Mouse (Mus musculus) retina, postnatal 7 days (tissue): Measurements from ENCODE around the gene Drg1.

Source experiments
- DNase-seq: peaks from one replicate; pipeline ENCODE4 v3.0.0-alpha.2; 2012; ENCODE audit warnings: low read depth, low spot score

Drg1 gene

GRCm38 (mm10) chr11:3266079-3266685, at the start of gene Drg1:
TSS of gene Drg1 (minus strand) at chr11:3266415.
- DNase-seq: peak; percentile 96

DNA sequence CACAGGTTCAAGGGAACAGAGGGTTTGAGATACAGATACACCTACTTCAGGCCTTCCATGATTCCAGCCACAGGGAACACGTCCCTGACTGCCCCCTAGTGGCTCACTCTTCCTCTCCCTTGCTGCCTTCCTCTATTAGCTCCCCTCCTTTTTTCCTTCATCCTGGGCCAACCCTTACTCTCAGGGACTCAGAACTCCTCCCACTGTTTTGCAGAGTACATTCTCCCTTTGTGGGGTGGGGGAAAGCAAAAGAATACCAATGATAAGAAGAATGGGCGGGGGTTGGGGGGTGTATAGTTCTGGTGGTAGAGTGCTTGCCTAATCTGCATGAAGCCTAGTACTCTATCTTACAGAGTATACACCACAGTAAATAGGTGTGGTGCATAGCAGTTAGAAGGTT, 47.9 kb upstream of the Drg1 start:
- DNase-seq: peak; percentile 56

- no peak for DNase-seq
Measured at GRCm38 (mm10) chr11:3313294-3313693, 47.1 kb upstream of the Drg1 start.

- no peak for DNase-seq
Measured at GRCm38 (mm10) chr11:3311586-3312347, 45.6 kb upstream of the Drg1 start.

GRCm38 (mm10) chr11:3310789-3311585, 44.8 kb upstream of the Drg1 start:
- no peak for DNase-seq

GRCm38 (mm10) chr11:3309884-3310283, 43.7 kb upstream of the Drg1 start:
- DNase-seq: no peak

DNA sequence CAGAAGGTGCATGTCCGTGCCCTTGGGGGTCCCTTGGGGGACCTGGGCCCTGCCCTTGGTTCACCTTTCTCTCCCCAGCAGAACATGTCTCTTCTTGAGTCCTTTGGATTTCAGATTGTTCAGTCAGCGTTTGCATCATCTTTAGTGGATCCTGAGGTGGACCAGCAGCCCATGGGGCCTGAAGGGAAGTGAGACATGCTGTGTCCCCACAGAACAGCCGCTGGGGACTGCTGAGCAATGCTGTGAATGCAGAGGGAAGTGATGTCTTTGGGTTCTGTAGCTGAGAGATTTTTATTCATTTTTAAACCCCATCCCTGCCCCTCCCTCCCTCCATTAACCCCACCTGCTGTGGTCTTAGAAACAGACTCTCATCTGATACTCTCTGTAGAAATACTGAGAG, 41.7 kb upstream of the Drg1 start:
- no peak for DNase-seq

- no peak for DNase-seq
Measured at GRCm38 (mm10) chr11:3305821-3306220, 39.6 kb upstream of the Drg1 start.

DNA sequence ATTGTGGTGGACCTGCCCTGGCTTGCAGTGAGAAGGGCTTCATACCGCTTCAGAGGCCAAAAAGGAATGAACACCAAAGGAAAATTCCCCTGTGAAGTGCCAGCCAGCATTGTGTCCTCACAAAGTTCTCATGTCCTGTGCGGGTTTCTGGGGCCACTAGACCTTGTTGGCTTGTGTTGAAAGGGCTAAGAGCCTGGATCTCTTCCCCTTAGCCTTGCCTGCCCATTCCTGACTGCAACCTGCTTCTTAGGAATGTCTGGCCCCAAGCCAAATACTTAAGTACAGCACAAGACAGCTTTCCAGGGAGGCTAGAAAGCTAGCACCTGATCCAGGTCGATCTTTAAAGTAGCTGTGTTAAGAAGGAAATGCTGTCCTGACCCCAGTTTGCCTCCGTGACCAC, 36.6 kb upstream of the Drg1 start:
- DNase-seq: no peak

- DNase-seq: no peak
Measured at GRCm38 (mm10) chr11:3302385-3302784, 36.2 kb upstream of the Drg1 start.

DNA sequence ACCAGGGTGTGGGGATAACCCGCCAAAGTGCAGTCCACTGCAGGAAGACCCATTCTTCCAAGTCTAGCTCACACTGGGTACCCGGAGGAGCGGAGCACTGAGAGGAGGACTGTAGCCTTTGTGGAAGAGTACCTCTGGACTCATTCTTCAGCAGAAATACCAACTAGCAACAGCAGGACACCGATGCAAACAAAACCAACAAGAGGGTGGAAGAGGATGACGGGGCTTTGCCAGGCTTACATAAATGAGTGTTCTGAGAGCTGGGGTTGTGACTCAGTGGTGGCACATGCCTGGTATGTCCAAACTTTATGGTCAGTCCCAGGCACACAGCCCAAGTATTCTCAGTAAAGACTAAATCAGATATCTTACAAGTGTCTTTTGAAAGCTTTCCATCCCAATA, 34.9 kb upstream of the Drg1 start:
- DNase-seq: no peak

GRCm38 (mm10) chr11:3298813-3299185, 32.6 kb upstream of the Drg1 start:
- DNase-seq: no peak

GRCm38 (mm10) chr11:3297871-3298812, 31.9 kb upstream of the Drg1 start:
- DNase-seq: no peak

GRCm38 (mm10) chr11:3296056-3296455, 29.8 kb upstream of the Drg1 start:
- DNase-seq: no peak

GRCm38 (mm10) chr11:3294641-3295040, 28.4 kb upstream of the Drg1 start:
- DNase-seq: no peak

GRCm38 (mm10) chr11:3293361-3293760, 27.1 kb upstream of the Drg1 start:
- no peak for DNase-seq

- DNase-seq: peak; percentile 62
Measured at GRCm38 (mm10) chr11:3292711-3293249, 26.6 kb upstream of the Drg1 start.

DNA sequence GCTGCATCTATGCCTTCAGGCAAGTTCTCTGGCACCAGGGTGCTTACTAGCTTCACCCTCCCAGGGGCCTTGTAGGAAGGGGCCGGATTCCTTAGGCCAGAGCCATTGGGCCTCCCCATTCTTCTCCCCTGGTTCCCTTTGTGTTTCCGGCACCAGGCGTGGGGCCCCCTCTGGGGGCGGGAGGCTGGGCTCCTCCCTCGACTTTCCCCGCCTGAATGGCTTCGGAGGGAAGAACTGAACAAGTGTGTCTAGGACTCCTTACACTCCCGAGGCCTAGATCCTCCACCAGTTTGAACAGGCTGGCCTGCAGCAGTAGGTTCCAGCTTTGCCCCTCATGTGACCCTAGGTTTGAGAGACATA, 25.8 kb upstream of the Drg1 start:
- DNase-seq: no peak

GRCm38 (mm10) chr11:3291311-3292061, 25.3 kb upstream of the Drg1 start:
- no peak for DNase-seq

DNA sequence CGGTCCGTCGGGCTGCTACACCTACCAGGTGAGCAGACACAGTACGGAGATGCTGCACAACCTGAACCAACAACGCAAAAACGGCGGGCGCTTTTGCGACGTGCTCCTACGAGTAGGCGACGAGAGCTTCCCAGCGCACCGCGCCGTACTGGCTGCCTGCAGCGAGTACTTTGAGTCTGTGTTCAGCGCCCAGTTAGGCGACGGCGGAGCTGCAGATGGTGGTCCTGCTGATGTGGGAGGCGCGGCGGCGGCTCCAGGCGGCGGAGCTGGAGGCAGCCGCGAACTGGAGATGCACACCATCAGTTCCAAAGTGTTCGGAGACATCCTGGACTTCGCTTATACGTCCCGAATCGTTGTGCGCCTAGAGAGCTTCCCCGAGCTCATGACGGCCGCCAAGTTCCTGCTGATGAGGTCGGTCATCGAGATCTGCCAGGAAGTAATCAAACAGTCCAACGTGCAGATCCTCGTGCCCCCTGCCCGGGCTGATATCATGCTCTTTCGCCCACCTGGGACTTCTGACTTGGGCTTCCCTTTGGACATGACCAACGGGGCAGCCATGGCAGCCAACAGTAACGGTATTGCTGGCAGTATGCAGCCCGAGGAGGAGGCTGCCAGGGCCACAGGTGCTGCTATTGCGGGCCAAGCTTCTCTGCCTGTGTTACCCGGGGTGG, 24.6 kb upstream of the Drg1 start:
- DNase-seq: no peak
